Mouse (Mus musculus): ENCODE measurements at regions not wholly inside any gene's neighbourhood (a gene's known extent, or its start where the extent isn't known, plus 50 kb on each side); places are given as distances from the start of the nearest gene placed in this dataset.

- no peak for TF ChIP-seq CTCF (IDR thresholded peaks at IDR 0.05; ENCODE audit: extremely low read depth, insufficient read depth, low read length)
- no peak for TF ChIP-seq POLR2A (IDR thresholded peaks at IDR 0.05; ENCODE audit: extremely low read depth, insufficient read depth, low read length)
Measured at GRCm38 (mm10) chr14:99475271-99475670, 176.8 kb downstream of the Klf5 start.
